Mouse (Mus musculus): ENCODE results near the gene Gm29110. TPM values are rescaled to one million over a fixed set of nuclear protein-coding genes. Genes with fewer than 3 reads are reported as not detected.
"Not testable (repeated sequence)": the region's sequence is repeated elsewhere in the genome, so short reads cannot be mapped to it uniquely, and the experiment has no call there.

The Gm29110 gene
- polyA plus RNA-seq (2014; fragmentation: Nextera tagmentation; extraction: Ambion mirVana) = not detected in 2 replicates

DNA sequence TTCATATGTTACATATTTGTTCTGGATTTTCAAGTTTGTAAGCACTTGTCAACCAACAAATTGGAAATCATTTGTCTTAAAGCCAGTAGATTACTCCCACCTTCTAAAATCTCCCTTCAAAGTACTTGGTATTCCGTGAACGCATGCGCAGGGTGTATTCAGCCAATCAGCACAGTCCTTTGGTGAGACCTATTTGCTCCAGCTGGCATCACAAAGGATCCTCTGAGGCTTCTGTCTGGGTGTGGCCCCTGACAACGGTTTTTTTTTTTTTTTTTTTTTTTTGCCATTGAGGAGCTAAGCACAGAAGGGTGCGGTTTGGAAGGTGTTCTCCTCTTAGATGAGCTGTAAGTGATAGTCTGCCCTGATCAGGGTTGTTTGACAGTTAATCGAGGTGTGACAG, at the start of gene Gm29110:
TSS of gene Gm29110 (plus strand) at position 301 of the 400 bp plus-strand sequence.
- ATAC-seq (ENCODE audit: insufficient number of reproducible peaks, insufficient read depth, low FRiP score, low read depth); H3K36me3 ChIP-seq (ENCODE audit: control insufficient read depth, insufficient read depth, low read length); H3K4me2 ChIP-seq (ENCODE audit: low read length); H3K9me3 ChIP-seq (ENCODE audit: control insufficient read depth, low read length); H3K27ac ChIP-seq (replicated peaks in 1 of 2; ENCODE audit: control insufficient read depth in 1 of 2, insufficient read depth in 1 of 2, low read depth in 2 of 2, low read length in 2 of 2); H3K9ac ChIP-seq (ENCODE audit: low read length); H3K4me1 ChIP-seq (ENCODE audit: control insufficient read depth in 2 of 2, insufficient read depth in 2 of 2, low read length in 2 of 2); H3K27me3 ChIP-seq (ENCODE audit: control insufficient read depth, insufficient read depth, low read length); H3K4me3 ChIP-seq (ENCODE audit: control insufficient read depth in 1 of 2, insufficient read depth in 1 of 2, low read depth in 1 of 2, low read length in 2 of 2): not testable (repeated sequence)
- WGBS = no CpG with 5 or more reads among the region's 6 CpGs

Other genes with a start within 250 kb of the Gm29110 start
- gene Gm21913, start 153.4 kb downstream of the Gm29110 start, polyA plus RNA-seq (2014; fragmentation: Nextera tagmentation; extraction: Ambion mirVana) = not detected in 2 replicates